Mouse (Mus musculus): ENCODE measurements around the gene Pofut1. TPM values are rescaled to one million over a fixed set of nuclear protein-coding genes. Genes with fewer than 3 reads are reported as not detected.

The Pofut1 gene
- 10 to 100 TPM; 16.7 to 21.5 TPM for total RNA-seq (2023)

GRCm38 (mm10) chr2:153241250-153242014 lies at the start of gene Pofut1, which contains the start of gene Plagl2:
Pofut1 (plus strand) TSS chr2:153241533.
Plagl2 (minus strand) TSS chr2:153241426.

GRCm38 (mm10) chr2:153224946-153225594 lies 16.3 kb upstream of the Pofut1 start, which contains the start of gene Tspyl3:
Tspyl3 (minus strand) TSS chr2:153225441.

DNA sequence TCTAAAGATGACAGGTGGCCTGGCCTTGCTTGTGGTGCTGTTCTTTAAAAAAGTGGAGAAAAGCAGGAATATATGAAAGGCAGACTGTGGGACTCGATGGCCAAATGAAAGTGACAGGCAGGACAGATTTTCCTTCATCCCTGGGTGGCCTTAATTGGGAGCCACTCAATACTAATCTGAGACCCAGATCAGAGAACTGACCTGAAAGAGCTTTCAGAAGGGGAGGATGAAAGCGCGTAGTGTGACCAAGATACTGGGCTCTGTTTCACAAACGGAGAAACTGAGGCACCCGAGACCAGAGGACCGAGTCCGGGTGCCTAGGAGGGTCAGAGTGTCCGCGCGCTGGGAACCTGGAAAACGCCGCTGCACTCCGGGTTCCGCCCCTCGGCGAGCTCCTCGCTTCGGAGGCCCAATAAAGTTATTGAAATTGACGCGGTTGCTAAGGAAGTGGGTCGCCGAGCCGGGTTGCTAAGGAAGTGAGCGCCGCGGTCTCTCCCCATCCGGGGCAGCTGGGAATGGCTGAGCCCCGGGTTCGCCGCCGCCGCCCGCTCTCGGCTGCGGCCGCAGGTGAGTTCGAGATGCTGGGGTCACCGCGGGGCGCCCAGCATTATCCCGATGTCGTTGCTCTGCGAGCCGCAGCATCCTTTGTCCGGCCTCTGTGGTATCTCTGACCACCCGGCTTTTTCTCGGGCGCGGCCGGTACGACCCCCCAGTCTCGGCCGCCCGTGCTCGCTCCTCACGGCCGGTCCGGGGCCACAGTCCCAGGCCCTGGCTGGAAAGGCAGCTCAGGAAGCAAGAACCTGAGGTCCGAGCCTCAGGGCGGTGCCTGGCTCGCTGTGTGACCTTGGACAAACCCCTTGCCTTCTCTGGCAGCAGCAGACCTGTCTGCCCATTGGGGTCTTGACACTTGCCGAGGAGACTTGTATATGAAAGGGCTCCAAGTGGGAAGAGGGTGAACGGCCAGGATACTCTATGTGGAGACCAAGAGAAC lies 49.9 kb downstream of the Pofut1 start, which contains the start of gene Kif3b:
Gene Kif3b (plus strand): TSS at position 476 of the 991 bp plus-strand sequence.

Other genes with a start within 250 kb of the Pofut1 start
- gene Pdrg1, start 226.1 kb upstream of the Pofut1 start, total RNA-seq (2023), result 10 to 100 TPM; 17.9 to 19.6 TPM
- not detected for gene Xkr7, start 209.7 kb upstream of the Pofut1 start, total RNA-seq (2023)
- gene Ccm2l, start 175.6 kb upstream of the Pofut1 start, total RNA-seq (2023), result 1 to 10 TPM; 1.9 to 2.3 TPM
- gene Hck, start 133.1 kb upstream of the Pofut1 start, total RNA-seq (2023), result 100 to 1,000 TPM; 230 to 240 TPM
- gene Tm9sf4, start 80.2 kb upstream of the Pofut1 start, total RNA-seq (2023), result 10 to 100 TPM; 72.9 to 79.8 TPM
- 1 to 10 TPM; 5.0 to 6.0 TPM for gene Tspyl3, start 16.1 kb upstream of the Pofut1 start, total RNA-seq (2023)
- gene Plagl2, start 107 bp upstream of the Pofut1 start, total RNA-seq (2023), result 10 to 100 TPM; 34.4 to 42.0 TPM
- 10 to 100 TPM; 31.9 to 34.2 TPM for gene Kif3b, start 49.9 kb downstream of the Pofut1 start, total RNA-seq (2023)
- 10 to 100 TPM; 86.2 to 88.1 TPM for gene Asxl1, start 104.3 kb downstream of the Pofut1 start, total RNA-seq (2023)

Data from neutrophil, adult 59 days (primary cell).